Mouse (Mus musculus) C2C12 (cell line): ENCODE data around the gene Usp7. TPM values are rescaled to one million over a fixed set of nuclear protein-coding genes. Genes with fewer than 3 reads are reported as not detected.
"Not testable (repeated sequence)": the region's sequence is repeated elsewhere in the genome, so short reads cannot be mapped to it uniquely, and the experiment has no call there.

Experiments
- H3K27me3 ChIP-seq: one replicate; pipeline ENCODE4 v1.6.1; 2011; ENCODE audit not compliant: control insufficient read depth, insufficient read depth, insufficient read length
- H3K36me3 ChIP-seq: one replicate; pipeline ENCODE4 v1.6.1; 2011; ENCODE audit not compliant: control insufficient read depth, insufficient read depth
- H3K4me3 ChIP-seq: one replicate; pipeline ENCODE4 v1.5.1; 2011; ENCODE audit warnings: mild to moderate bottlenecking, control low read depth; ENCODE audit not compliant: poor library complexity, insufficient read depth, severe bottlenecking
- H3K79me2 ChIP-seq: one replicate; pipeline ENCODE4 v1.6.1; 2011; ENCODE audit not compliant: control insufficient read depth, insufficient read depth
- H3K79me3 ChIP-seq: one replicate; pipeline ENCODE4 v1.6.1; 2011; ENCODE audit warnings: low read depth, control low read depth
- H3ac ChIP-seq: one replicate; pipeline ENCODE3; 2011; ENCODE audit warnings: low read depth; ENCODE audit not compliant: control insufficient read depth, insufficient read length
- CEBPB ChIP-seq: IDR thresholded peaks from one replicate; pipeline ENCODE4 v1.6.1; 2011; ENCODE audit warnings: low read depth, mild to moderate bottlenecking, control low read depth, moderate library complexity
- CTCF ChIP-seq: IDR thresholded peaks from one replicate; pipeline ENCODE4 v1.5.1; 2011; ENCODE audit not compliant: control insufficient read depth, insufficient read depth, insufficient read length
- FOSL1 ChIP-seq: IDR thresholded peaks from one replicate; pipeline ENCODE4 v1.8.0; 2011; ENCODE audit warnings: mild to moderate bottlenecking, low read length; ENCODE audit not compliant: poor library complexity, insufficient read depth, severe bottlenecking
- MAX ChIP-seq: IDR thresholded peaks from one replicate; pipeline ENCODE4 v1.6.1; 2011; ENCODE audit warnings: mild to moderate bottlenecking, control low read depth
- MYOD1 ChIP-seq: IDR thresholded peaks from one replicate; pipeline ENCODE4 v1.6.1; 2011; ENCODE audit warnings: low read depth; ENCODE audit not compliant: control insufficient read depth, insufficient read length
- MYOG ChIP-seq: IDR thresholded peaks from one replicate; pipeline ENCODE4 v1.6.1; 2011; ENCODE audit not compliant: control insufficient read depth, insufficient read length; ENCODE audit errors: extremely low read depth
- USF1 ChIP-seq: IDR thresholded peaks from one replicate; pipeline ENCODE4 v1.6.1; 2011; ENCODE audit warnings: low read depth, mild to moderate bottlenecking, control low read depth, moderate library complexity
- polyA plus RNA-seq: library from polyadenylated mRNA; unstranded; fragments of >200 nt; fragmentation: generic; extraction: Trizol; gene quantifications from one replicate; pipeline ENCODE4 v1.2.1, GENCODE M21; 2012; ENCODE audit warnings: missing spikeins

Usp7 gene
- polyA plus RNA-seq, 1 experiment = 28.2 TPM

DNA sequence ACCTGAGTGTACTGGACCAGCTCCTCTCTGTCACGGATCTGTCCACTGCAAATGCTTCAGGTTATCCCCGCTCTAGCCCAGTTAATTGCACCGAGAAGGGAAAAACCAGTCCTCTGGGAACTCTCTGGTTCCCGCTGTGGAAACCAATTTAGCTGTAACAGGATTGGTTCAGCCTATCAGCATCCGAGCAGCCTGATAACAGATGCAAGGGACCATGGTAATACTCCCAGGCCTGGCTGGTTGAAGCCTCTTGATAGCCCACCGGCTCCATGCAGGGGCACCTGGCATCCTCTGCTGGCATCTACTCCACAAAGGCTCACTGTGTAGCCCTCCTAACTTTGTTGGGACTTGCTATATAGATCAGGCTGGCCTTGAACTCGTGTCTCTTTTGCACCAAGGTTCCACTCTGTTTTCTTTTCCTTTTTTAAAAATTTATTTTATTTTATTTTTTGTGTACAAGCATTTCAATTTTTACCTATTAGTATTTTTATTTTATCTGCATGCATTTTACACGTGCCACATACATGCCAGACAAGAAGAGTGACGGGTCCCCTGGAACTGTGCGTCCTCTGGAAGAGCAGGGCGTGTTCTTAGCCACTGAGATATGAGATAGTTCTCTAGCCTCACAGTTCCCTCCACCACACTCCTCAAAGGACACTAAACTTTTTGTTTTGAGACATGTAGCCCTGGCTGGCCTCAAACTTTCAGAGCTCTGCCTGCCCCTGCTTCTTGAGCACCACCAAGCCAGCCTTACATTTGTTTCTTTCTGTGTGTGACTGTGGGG is 27.8 kb downstream of the Usp7 start:
- H3K79me2 ChIP-seq = no peaks in the 10 kb centered on the region
- no peak overlapping the region for H3K4me3 ChIP-seq
- no peaks in the 10 kb centered on the region for H3K36me3 ChIP-seq
- H3ac ChIP-seq = no peak overlapping the region
- TF ChIP-seq MYOD1 (no peak), FOSL1 (no peak)
- H3K79me3 ChIP-seq = no peaks in the 10 kb centered on the region
- no peaks in the 10 kb centered on the region for H3K27me3 ChIP-seq

- H3K27me3 ChIP-seq = no peaks in the 10 kb centered on the region
- H3K79me3 ChIP-seq = no peaks in the 10 kb centered on the region
- H3K4me3 ChIP-seq = no peak overlapping the region
- H3K36me3 ChIP-seq = no peaks in the 10 kb centered on the region
- H3K79me2 ChIP-seq = no peaks in the 10 kb centered on the region
- TF ChIP-seq MYOD1 = no peak
- TF ChIP-seq MYOG = no peak
- no peak for TF ChIP-seq FOSL1
- no peak for TF ChIP-seq USF1
- TF ChIP-seq CEBPB = no peak
- no peak for TF ChIP-seq CTCF
- TF ChIP-seq MAX = no peak
- no peak overlapping the region for H3ac ChIP-seq
These were observed 29.1 kb downstream of the Usp7 start for GRCm38 (mm10) chr16:8763028-8763427.

DNA sequence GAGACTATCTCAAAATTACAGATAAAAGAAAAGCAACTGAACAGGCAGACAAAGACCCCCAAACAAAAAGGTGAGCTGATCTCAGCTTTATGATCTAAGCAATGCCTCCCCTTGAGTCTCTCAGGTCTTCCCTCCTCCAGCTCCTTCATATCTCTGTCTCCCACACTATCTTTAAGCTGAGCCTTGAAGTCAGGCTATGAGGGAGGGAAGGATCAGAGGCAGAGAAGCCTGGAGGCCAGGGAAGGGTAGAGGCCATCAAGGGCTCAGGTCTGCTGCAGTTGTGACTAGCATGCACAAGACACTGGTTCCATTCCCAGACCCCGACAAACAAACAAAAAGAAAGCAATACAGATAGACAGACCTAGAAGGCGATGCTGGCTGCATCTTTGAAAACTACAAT is 30.2 kb downstream of the Usp7 start:
- TF ChIP-seq USF1 (no peak), FOSL1 (no peak), MAX (no peak), MYOD1 (no peak), MYOG (no peak), CTCF (no peak), CEBPB (no peak)
- Histone ChIP-seq H3ac (no peak overlapping the region), H3K36me3 (no peaks in the 10 kb centered on the region), H3K4me3 (no peak overlapping the region), H3K79me3 (no peaks in the 10 kb centered on the region), H3K27me3 (no peaks in the 10 kb centered on the region), H3K79me2 (no peaks in the 10 kb centered on the region)

- H3K79me2 ChIP-seq = no peaks in the 10 kb centered on the region
- TF ChIP-seq MYOG (no peak), USF1 (no peak), MYOD1 (no peak)
- no peak overlapping the region for H3ac ChIP-seq
- no peaks in the 10 kb centered on the region for H3K36me3 ChIP-seq
- H3K4me3 ChIP-seq = no peak overlapping the region
- H3K79me3 ChIP-seq = no peaks in the 10 kb centered on the region
- H3K27me3 ChIP-seq = no peaks in the 10 kb centered on the region
These were observed 31.1 kb downstream of the Usp7 start for GRCm38 (mm10) chr16:8761005-8761404.

DNA sequence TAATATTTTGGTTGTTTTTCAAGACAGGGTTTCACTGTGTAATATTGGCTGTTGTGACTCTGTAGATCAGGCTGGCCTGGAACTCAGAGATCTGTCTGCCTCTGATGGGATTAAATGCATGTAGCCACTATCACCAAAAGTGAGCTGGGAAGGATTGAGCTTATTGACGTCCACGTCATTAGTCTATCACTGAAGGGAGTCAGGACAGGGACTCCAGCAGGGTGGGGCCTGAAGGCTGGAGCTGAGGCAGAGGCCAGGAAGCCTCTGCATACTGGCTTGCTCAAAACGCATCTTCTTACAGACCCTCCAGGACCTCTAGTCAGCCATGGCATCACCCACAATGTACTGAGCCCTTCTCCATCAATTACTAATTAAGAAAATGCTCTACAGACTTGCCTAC is 33.1 kb downstream of the Usp7 start:
- no peaks in the 10 kb centered on the region for H3K79me3 ChIP-seq
- no peak for TF ChIP-seq CTCF
- no peak for TF ChIP-seq MAX
- no peak for TF ChIP-seq CEBPB
- no peak for TF ChIP-seq MYOD1
- no peak for TF ChIP-seq USF1
- TF ChIP-seq MYOG = no peak
- no peak for TF ChIP-seq FOSL1
- no peak overlapping the region for H3K4me3 ChIP-seq
- H3K27me3 ChIP-seq = no peaks in the 10 kb centered on the region
- H3K79me2 ChIP-seq = no peaks in the 10 kb centered on the region
- H3K36me3 ChIP-seq = no peaks in the 10 kb centered on the region
- no peak overlapping the region for H3ac ChIP-seq

DNA sequence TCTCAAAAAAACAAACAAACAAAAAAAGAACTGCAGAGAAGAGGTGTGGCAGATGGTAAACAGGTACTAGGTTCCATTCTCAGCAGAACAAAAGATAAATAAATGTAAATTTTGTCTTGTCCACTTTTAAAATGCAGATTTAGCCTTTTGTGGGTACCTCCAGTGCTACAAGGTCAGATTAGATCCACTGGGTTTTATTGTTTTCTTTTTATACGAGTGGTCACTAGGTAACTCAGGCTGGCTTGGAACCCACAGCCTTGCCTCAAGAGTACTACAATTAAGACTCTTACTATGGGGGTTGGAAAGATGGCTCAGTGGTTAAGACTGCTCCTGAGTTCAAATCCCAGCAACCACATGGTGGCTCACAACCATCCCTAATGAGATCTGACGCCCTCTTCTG is 33.9 kb downstream of the Usp7 start:
- H3K4me3 ChIP-seq = no peak overlapping the region
- no peaks in the 10 kb centered on the region for H3K36me3 ChIP-seq
- no peak for TF ChIP-seq CEBPB
- no peak for TF ChIP-seq MYOG
- no peak for TF ChIP-seq MAX
- TF ChIP-seq MYOD1 = no peak
- TF ChIP-seq CTCF = no peak
- H3K79me3 ChIP-seq = no peaks in the 10 kb centered on the region
- H3K27me3 ChIP-seq = no peaks in the 10 kb centered on the region
- H3ac ChIP-seq = no peak overlapping the region
- H3K79me2 ChIP-seq = no peaks in the 10 kb centered on the region

GRCm38 (mm10) chr16:8757586-8757985 is 34.5 kb downstream of the Usp7 start:
- H3ac ChIP-seq, H3K27me3 ChIP-seq, H3K79me3 ChIP-seq, H3K4me3 ChIP-seq, H3K79me2 ChIP-seq, H3K36me3 ChIP-seq: not testable (repeated sequence)
